Mouse (Mus musculus) cerebellum, postnatal 4 days (tissue): ENCODE measurements around the gene Fam180a.

Source experiments
- DNase-seq, 2 experiments: peaks; one replicate each; pipeline ENCODE4 v3.0.0; 2022; ENCODE audit warnings: low spot score in 2 of 2, mixed read lengths in 1 of 2

Fam180a gene

GRCm38 (mm10) chr6:35265580-35266278 lies 60.2 kb downstream of the Fam180a start:
- DNase-seq, result no peak
